Mouse (Mus musculus) left cerebral cortex, adult 8-10 months (tissue): ENCODE measurements around the gene Camk2n2. TPM values are rescaled to one million over a fixed set of nuclear protein-coding genes. Genes with fewer than 3 reads are reported as not detected.

Experiments used
- DNase-seq, 2 experiments: peaks; one replicate each; pipeline ENCODE4 v3.0.0; 2022; ENCODE audit warnings: low spot score in 2 of 2
- microRNA-seq, 2 experiments: library from miRNA; unstranded; fragments of <30 nt; microRNA quantifications; one replicate each; pipeline ENCODE4 v1.2.0; 2022
- total RNA-seq, 4 experiments: library from RNA; stranded (reverse); gene quantifications; 2 replicates each; pipeline ENCODE4 v1.2.4; 2022

The Camk2n2 gene
- total RNA-seq, 4 experiments from 2014 or later = 145 to 169 (median 150) TPM

- DNase-seq = peak in 1 of 2 experiments; percentile 70
These were observed 9.5 kb downstream of the Camk2n2 start, which contains the start of the genes Eef1akmt4, Gm49333 and Alg3 for GRCm38 (mm10) chr16:20611357-20612227. Eef1akmt4 (plus strand) TSS chr16:20611593. Gm49333 (plus strand) TSS chr16:20611610. Alg3 (minus strand) TSS chr16:20611735.

- peak in 1 of 2 experiments; percentile 73 for DNase-seq
These were observed 10.4 kb downstream of the Camk2n2 start for GRCm38 (mm10) chr16:20610501-20611356.

GRCm38 (mm10) chr16:20604705-20605104, 16.4 kb downstream of the Camk2n2 start:
- no peak for DNase-seq

DNA sequence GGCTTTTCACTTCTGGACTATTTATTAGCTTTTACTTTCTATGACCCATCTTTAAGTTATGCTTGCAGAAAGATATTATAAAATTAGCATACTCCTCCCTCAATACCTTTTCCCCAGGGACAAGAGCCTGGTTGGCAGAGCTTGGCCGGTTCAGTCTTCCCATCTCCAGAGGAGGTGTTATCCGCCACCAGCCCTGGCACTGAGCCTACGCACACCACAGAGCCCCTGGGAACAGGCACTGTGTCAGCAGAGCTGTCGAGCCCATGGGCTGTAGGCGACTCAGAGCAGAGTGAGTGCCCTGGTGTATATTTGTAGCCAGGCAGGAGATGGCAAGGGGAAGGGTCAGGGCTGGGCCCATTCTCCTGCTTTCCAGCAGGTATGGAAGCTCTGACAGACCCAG, 20.6 kb downstream of the Camk2n2 start:
- DNase-seq = no peak

DNA sequence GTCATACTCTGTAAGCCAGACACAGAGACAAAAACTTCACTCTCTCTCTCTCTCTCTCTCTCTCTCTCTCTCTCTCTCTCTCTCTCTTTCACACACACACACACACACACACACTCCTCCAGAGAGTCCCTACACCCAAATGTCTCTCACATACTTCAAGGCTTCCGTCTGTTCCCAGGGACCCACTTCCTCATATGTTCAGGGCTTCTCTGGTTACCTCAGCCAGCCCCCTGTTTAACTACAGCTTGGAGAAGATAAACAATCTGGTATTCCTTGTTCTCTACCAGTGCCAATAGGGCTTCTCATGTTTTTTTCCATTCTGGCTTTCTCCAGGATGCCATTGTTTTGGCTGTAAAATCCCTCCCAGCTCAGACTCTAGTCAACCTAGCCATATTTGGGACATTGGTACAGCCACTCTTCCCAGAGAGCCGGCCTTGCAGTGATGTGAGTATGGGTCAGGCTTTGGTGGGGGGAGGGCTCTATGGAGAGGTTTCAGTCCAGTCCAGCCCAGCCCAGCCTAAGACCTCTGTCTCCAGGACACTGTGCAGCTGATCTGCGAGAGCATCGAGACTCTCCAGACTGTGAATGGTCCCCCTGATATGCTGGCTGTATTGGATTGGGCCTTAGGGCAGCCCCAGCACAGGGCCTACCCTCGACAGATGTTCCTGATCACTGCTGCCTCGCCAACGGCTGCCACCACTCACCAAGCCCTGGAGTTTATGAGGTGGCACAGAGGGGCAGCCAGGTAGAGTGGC, 24.2 kb downstream of the Camk2n2 start:
- no peak for DNase-seq

DNA sequence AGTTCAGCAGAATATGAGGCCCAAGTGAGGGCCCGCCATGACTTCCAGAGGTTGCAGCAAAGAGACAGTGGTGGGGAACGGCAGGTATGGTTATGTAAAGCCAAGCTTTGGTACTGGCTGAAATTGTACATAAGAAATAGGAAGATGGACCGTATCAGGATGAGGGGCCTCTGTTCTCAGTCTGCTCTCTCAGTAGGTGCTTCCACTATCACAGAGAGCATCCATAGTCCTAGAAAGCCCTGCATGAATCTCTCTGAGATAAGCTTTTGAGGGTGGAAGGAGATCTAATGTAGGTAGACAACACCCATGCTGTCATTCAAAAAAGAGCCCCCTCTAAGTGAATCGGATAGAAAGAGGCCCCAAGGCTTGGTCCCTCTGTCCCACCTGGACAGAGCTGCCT, 25.4 kb downstream of the Camk2n2 start:
- DNase-seq = no peak

DNA sequence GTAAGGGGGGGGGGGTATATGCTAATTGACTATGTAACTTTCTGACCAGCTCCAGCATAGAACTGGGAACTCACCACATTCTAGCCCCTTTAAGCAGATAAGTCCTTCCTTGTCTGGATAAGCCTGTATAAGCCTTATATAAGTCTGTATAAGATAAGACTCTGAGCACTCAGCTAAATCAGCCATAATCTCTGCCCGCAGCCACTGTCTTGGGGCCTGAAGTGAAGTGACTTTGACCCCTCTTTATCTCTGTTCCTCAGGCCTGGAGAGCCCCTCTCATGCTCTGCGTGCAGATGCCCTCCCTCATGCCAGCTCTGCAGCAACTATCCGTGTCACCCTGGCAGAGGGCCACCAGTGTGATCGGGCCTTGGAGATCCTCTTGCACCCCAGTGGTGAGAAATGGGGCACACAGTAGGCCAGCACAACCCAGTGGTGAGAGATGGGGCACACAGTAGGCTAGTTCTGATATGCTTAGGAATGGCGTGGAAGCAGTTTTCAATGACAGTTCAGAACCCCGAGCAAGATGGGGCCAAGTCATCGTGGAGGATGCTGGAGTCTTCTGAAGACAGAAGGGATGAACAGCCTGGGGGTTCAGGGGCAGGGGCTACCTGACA, 25.9 kb downstream of the Camk2n2 start:
- DNase-seq = no peak

- no peak for DNase-seq
These were observed 29.9 kb downstream of the Camk2n2 start for GRCm38 (mm10) chr16:20591076-20591705.

DNA sequence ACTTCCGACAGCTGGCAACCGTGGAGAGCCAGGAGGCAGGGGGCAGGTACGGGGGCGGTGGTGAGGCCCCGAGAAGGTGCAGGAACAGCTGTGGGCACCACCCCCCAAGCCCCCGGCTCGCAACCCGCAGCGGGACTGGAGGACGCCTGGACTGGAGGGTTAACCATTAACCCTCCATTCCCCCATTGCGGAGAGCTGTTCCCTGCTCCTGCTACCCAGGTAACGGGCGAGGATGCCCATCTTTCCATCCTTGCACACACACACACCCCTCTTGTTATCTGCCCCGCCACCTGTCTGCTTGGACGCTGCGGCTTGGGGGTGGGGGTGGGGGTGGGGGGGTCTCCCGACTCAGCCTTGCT, 30.4 kb downstream of the Camk2n2 start:
- DNase-seq = no peak

DNA sequence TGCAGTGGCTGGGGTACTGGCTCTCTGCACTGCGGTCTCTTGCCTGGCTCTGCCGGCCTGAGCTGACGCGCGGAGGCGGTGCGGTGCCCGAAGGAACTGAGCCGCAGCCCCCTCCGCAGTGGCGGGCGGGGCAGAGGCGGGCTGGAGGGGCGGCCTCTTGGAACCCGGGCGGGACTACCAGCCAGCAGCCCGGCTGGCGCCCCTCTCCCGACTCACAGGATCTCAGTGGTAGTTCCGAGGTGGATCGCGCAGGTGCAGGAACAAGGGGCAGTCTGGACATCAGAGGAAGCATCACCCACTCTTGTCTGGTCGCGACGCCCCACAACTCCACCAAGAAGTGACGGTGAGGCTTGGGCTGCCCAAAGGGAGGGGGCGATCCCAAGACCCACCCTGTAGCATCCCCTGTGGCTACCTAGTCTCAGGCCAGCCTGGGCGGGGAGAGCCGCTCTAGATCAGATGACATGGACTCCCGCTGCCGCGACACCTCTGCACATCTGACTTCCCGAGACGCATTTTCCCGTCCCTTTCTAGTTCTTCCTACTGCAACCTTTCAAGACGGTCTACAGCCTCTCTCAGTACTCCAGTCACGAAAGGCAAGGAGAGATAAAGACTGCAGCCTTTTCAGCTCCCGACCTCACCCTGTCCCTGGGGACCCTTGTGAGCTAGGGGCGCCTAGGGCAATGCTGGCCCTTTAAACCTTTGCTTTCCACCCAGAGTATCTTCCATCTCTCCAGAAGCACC, 31.0 kb downstream of the Camk2n2 start:
- peak in 1 of 2 experiments; percentile 64 for DNase-seq

DNA sequence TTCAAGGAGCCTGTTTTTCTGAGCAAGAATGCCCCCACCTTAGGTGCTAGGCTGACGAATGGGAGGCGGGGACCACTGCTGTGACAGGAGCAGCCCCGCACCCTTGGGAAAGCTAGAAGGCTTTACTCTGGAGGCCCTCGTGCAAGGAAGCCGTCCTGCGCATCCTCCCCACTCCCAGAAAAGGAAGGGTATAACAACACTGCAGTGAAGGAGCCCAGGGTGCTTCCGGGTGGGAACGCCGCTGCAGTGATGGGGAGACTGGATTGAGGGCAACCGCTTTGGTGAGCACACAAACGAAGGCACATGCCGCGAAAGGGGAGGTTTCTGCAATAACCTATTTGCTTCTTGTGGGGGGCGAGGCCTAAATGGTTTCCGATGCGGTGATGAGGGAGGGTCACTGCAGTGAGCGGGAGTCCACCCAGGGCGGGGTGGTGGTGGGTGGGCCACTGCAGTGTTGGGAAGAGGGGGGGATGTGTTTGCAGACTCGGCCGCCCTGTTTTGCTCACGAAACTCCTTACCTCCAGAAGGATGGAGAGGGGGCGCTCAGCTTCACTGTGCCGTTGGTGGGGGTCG, 31.6 kb downstream of the Camk2n2 start, which contains the start of gene Vwa5b2:
TSS of gene Vwa5b2 (plus strand) at position 106 of the 573 bp plus-strand sequence.
- DNase-seq = peak in 1 of 2 experiments; percentile 20

Small RNAs within 50 kb of the gene (microRNA-seq; reads per million reads assigned to microRNA genes)
- 438 to 446 reads per million in 2 experiments for gene Mir1224

Other genes with a start within 250 kb of the Camk2n2 start
- gene Abcc5, start 194.9 kb downstream of the Camk2n2 start, total RNA-seq = 100 to 1,000 TPM; 189 to 219 (median 203) TPM
- 10 to 100 TPM; 57.3 to 62.6 (median 59.3) TPM for gene Eif2b5, start 122.5 kb downstream of the Camk2n2 start, total RNA-seq
- 10 to 100 TPM; 50.6 to 55.9 (median 54.9) TPM for gene Dvl3, start 104.3 kb downstream of the Camk2n2 start, total RNA-seq
- 100 to 1,000 TPM; 794 to 854 (median 817) TPM for gene Ap2m1, start 85.8 kb downstream of the Camk2n2 start, total RNA-seq
- gene Abcf3, start 72.7 kb downstream of the Camk2n2 start, total RNA-seq = 100 to 1,000 TPM; 102 to 130 (median 119) TPM
- 10 to 100 TPM; 51.3 to 65.5 (median 57.9) TPM for gene Vwa5b2, start 31.8 kb downstream of the Camk2n2 start, total RNA-seq
- 1 to 10 TPM; 1.1 to 2.3 (median 1.7) TPM for gene Eef1akmt4, start 9.7 kb downstream of the Camk2n2 start, total RNA-seq
- under 1 TPM in 2 of 4 experiments, not detected in 2; 0.42 to 0.73 TPM for gene Gm49333, start 9.7 kb downstream of the Camk2n2 start, total RNA-seq
- gene Alg3, start 9.6 kb downstream of the Camk2n2 start, total RNA-seq = 10 to 100 TPM in 3 of 4 experiments, 1 to 10 TPM in 1; 8.1 to 15.5 (median 12.3) TPM
- 10 to 100 TPM; 28.2 to 33.5 (median 30.5) TPM for gene Ece2, start 8.5 kb upstream of the Camk2n2 start, total RNA-seq
- 100 to 1,000 TPM; 222 to 245 (median 230) TPM for gene Psmd2, start 30.4 kb upstream of the Camk2n2 start, total RNA-seq
- 100 to 1,000 TPM; 253 to 267 (median 263) TPM for gene Eif4g1, start 47.0 kb upstream of the Camk2n2 start, total RNA-seq
- 100 to 1,000 TPM; 271 to 291 (median 283) TPM for gene Fam131a, start 72.0 kb upstream of the Camk2n2 start, total RNA-seq
- gene Polr2h, start 96.4 kb upstream of the Camk2n2 start, total RNA-seq = 10 to 100 TPM; 19.6 to 26.6 (median 21.2) TPM
- 10 to 100 TPM; 63.2 to 75.5 (median 71.9) TPM for gene Clcn2, start 96.5 kb upstream of the Camk2n2 start, total RNA-seq
- 10 to 100 TPM; 26.7 to 42.0 (median 32.0) TPM for gene Chrd, start 111.8 kb upstream of the Camk2n2 start, total RNA-seq
- 1 to 10 TPM; 5.2 to 7.2 (median 5.8) TPM for gene Thpo, start 113.2 kb upstream of the Camk2n2 start, total RNA-seq